Mouse (Mus musculus) cerebellum, adult 2 months (tissue): ENCODE measurements at regions not wholly inside any gene's neighbourhood (a gene's known extent, or its start where the extent isn't known, plus 50 kb on each side); places are given as distances from the start of the nearest gene placed in this dataset.

Experiments
- CTCF ChIP-seq: fragments of 200-500 bp; IDR thresholded peaks from 2 replicates; pipeline ENCODE4 v1.5.1; 2011; ENCODE audit warnings: low read depth, mild to moderate bottlenecking, control low read depth, low read length, moderate library complexity, borderline replicate concordance; ENCODE audit not compliant: insufficient read depth
- POLR2A ChIP-seq: fragments of 200-500 bp; IDR thresholded peaks from 2 replicates; pipeline ENCODE4 v1.6.1; 2011; ENCODE audit warnings: low read length, control low read depth, borderline replicate concordance; ENCODE audit not compliant: insufficient read depth

- no peak for TF ChIP-seq POLR2A
- no peak for TF ChIP-seq CTCF
Observed at GRCm38 (mm10) chr11:63691041-63691440, 231.0 kb downstream of the Hs3st3b1 start.
